Mouse (Mus musculus) neural tube, embryonic 11.5 days (tissue): ENCODE results near the gene Nme8. TPM values are rescaled to one million over a fixed set of nuclear protein-coding genes. Genes with fewer than 3 reads are reported as not detected.
A peak's percentile ranks its signal among the peaks of the same experiment; 100 is the strongest.

ENCODE experiments used
- ATAC-seq: fragments of 200-750 bp; cut with Nextera tagmentation; 2 replicates; pipeline ENCODE4 v1.8.0; 2017; ENCODE audit warnings: moderate number of reproducible peaks, mild to moderate bottlenecking, moderate TSS enrichment, moderate library complexity; ENCODE audit not compliant: insufficient read depth, low FRiP score, low TSS enrichment
- DNase-seq: peaks from one replicate; pipeline ENCODE4 v3.0.0-alpha.2; 2015; ENCODE audit warnings: low spot score
- H3K27ac ChIP-seq: fragments of 300-500 bp; sonication (generic); 2 replicates; pipeline ENCODE4 v1.5.1; 2014; ENCODE audit warnings: low read depth, mild to moderate bottlenecking, low read length
- H3K27me3 ChIP-seq: fragments of 300-500 bp; sonication (generic); 2 replicates; pipeline ENCODE4 v1.6.1; 2014; ENCODE audit warnings: mild to moderate bottlenecking, low read length, mixed read lengths; ENCODE audit not compliant: control insufficient read depth, insufficient read depth
- H3K36me3 ChIP-seq: fragments of 300-500 bp; sonication (generic); 2 replicates; pipeline ENCODE4 v1.6.1; 2014; ENCODE audit warnings: mild to moderate bottlenecking, low read length, moderate library complexity, mixed read lengths; ENCODE audit not compliant: control insufficient read depth, insufficient read depth
- H3K4me1 ChIP-seq: fragments of 300-500 bp; sonication (generic); 2 replicates; pipeline ENCODE4 v1.6.1; 2014; ENCODE audit warnings: low read length, mixed read lengths; ENCODE audit not compliant: control insufficient read depth, insufficient read depth
- H3K4me2 ChIP-seq: fragments of 300-500 bp; sonication (generic); 2 replicates; pipeline ENCODE4 v1.6.1; 2014; ENCODE audit warnings: low read depth, mild to moderate bottlenecking, moderate library complexity
- H3K4me3 ChIP-seq: fragments of 300-500 bp; sonication (generic); 2 replicates; pipeline ENCODE4 v1.5.1; 2014; ENCODE audit warnings: low read depth, low read length
- H3K9ac ChIP-seq: fragments of 300-500 bp; sonication (generic); 2 replicates; pipeline ENCODE4 v1.6.1; 2014; ENCODE audit warnings: mild to moderate bottlenecking, low read length
- H3K9me3 ChIP-seq: fragments of 300-500 bp; sonication (generic); 2 replicates; pipeline ENCODE4 v1.6.1; 2016; ENCODE audit warnings: low read length; ENCODE audit not compliant: control insufficient read depth
- WGBS: fragments of 180-500 bp; shearing (Covaris S2); extraction: QIAGEN DNeasy Blood & Tissue Kit; methylation state at CpG from one replicate; pipeline ENCODE4 v1.1.7; 2014; 5-methylcytosine and 5-hydroxymethylcytosine counted together
- polyA plus RNA-seq: library from polyadenylated mRNA; unstranded; fragments of >200 nt; fragmentation: Nextera tagmentation; extraction: Ambion mirVana; gene quantifications from 2 replicates; pipeline ENCODE4 v1.2.1, GENCODE M21; 2014

The Nme8 gene
- polyA plus RNA-seq, 1 experiment from 2014 or later = not detected

DNA sequence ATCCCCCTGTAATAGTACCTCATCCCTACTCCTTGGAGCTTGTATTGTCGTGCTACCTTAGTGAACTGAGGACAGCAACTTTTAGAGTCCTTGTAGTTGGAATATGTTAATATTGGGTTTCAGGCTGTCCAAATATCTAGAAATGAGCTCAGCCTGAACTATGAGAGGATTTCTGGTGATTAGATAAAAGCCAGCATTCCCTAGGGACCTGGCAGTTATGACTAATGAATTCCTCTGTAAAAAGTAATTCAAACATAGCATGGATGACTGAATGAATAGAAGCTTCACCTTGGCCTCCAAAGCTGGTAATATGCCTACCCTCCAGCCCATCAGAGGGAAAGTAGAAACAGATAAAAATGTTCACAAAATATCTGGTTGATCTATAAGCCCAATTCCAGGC, 71.1 kb downstream of the Nme8 start:
- 76% methylated on average over 1 of the region's 1 CpGs for WGBS
- Histone ChIP-seq H3K9ac (no peak overlapping the region), H3K4me3 (no peak overlapping the region), H3K27me3 (0 out of 2 replicates have a peak, but pooled peaks cover 8% of the 10 kb centered on the region), H3K4me1 (peaks cover 4% of the 10 kb centered on the region; the same call in 1 of the 2 replicates), H3K9me3 (no peaks in the 10 kb centered on the region), H3K27ac (no peak overlapping the region), H3K36me3 (no peaks in the 10 kb centered on the region), H3K4me2 (no peak overlapping the region)
- ATAC-seq (no peak), DNase-seq (no peak)

DNA sequence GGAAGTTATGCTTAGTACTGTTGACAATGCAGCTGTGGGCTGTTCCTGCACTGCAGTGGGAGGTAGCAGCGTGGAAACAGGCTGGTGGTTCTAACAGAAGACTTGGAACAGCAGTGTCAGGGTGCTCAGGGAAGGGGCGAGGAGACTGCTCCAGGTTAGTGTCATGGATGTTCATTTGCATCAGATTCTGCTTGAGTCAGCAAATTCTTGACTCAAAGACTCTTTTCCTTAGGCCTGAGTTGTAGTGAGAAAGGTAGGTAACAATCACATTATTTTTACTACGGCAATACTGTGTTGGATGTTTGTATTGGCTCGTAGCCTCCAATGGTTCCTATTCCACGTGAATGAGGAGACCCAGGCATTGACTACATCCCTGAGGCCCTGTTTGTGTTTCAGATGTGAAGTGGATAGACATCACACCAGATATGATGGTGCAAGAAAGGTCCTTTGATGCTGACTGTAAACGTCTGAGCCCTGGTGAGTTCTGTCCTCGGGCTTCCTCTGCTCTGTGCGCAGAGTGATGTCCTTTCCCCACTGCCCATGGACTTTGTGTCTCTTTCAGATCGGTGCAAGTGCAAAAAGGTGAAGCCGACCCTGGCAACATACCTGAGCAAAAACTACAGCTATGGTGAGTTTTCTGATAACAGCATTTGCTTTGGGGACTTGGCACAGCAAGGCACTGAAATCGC, 72.8 kb downstream of the Nme8 start:
- no peak overlapping the region for H3K9ac ChIP-seq
- ATAC-seq (no peak), DNase-seq (no peak)
- WGBS = 85% methylated on average over 11 of the region's 11 CpGs
- 0 out of 2 replicates have a peak, but pooled peaks cover 8% of the 10 kb centered on the region for H3K27me3 ChIP-seq
- peaks cover 4% of the 10 kb centered on the region; the same call in 1 of the 2 replicates for H3K4me1 ChIP-seq
- no peak overlapping the region for H3K4me3 ChIP-seq
- no peak overlapping the region for H3K27ac ChIP-seq
- no peak overlapping the region for H3K4me2 ChIP-seq
- H3K9me3 ChIP-seq = no peaks in the 10 kb centered on the region
- no peaks in the 10 kb centered on the region for H3K36me3 ChIP-seq

DNA sequence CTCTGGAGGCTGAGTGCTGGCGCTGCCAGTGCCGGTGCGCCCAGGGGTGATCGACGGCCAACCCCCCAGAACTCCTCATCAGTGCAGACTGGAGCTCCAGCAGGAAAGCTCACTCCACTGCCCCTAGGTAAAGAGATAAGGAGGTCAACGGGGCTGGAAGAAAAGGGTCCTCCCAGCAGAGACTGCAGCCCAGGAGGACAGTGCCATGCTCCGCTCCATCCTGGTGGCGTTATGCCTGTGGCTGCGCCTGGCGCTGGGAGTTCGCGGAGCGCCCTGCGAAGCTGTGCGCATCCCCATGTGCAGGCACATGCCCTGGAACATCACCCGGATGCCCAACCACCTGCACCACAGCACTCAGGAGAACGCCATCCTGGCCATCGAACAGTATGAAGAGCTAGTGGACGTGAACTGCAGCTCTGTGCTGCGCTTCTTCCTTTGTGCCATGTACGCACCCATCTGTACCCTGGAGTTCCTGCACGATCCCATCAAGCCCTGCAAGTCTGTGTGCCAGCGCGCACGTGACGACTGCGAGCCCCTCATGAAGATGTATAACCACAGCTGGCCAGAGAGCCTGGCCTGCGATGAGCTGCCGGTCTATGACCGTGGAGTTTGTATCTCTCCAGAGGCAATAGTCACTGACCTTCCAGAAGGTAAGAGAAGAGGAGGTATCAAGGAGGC, 74.2 kb downstream of the Nme8 start:
- Histone ChIP-seq H3K9me3 (no peaks in the 10 kb centered on the region), H3K27ac (no peak overlapping the region), H3K4me3 (peak overlapping the region; percentile 39), H3K36me3 (no peaks in the 10 kb centered on the region), H3K9ac (peak overlapping the region; percentile 33), H3K4me2 (peak overlapping the region; percentile 83), H3K4me1 (peaks cover 4% of the 10 kb centered on the region; the same call in 1 of the 2 replicates), H3K27me3 (0 out of 2 replicates have a peak, but pooled peaks cover 8% of the 10 kb centered on the region)
- 20% methylated on average over 30 of the region's 30 CpGs for WGBS
- no peak for DNase-seq
- peak; percentile 28 for ATAC-seq

DNA sequence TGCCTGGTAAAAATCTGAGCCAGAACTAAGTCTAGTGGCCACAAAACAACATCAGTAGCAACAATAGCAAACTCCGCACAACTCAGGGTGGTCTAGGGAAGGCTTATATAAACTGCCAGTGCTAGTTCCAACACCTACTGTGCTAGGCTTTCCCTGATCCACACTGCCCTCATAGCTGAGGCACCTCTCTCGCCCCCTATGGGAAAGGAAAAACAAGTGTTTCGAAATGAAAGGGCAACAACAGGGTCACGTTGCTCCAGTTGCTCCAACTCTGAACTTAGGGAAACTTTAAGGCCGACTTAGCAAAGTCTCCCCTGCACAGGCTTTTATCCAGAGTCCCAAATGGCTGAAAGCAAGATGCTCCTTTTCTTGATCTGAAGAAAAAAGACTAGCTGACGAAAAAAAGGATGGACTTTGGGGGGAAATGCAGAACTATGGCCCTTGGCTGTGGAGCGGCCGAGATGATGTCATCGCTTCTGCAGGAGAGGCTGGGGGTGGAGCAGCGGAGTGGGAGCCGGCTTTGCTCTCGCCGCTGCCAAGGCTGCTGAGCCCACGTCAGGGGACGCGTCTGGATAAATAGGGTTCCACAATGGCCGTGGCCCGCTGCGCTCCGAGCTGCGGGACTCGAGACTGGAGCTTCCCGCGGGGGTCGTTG, 74.9 kb downstream of the Nme8 start, which contains the start of gene Sfrp4:
Gene Sfrp4, plus strand, starts transcription at position 532 of the 655 bp plus-strand sequence.
- Histone ChIP-seq H3K4me3 (peak within 1 kb of the TSS; percentile 39), H3K27me3 (0 out of 2 replicates have a peak, but pooled peaks cover 8% of the 10 kb centered on the region), H3K4me1 (peaks cover 4% of the 10 kb centered on the region; the same call in 1 of the 2 replicates), H3K9ac (peak within 1 kb of the TSS; percentile 33), H3K27ac (no peak within 1 kb of the TSS), H3K9me3 (no peaks in the 10 kb centered on the region), H3K36me3 (no peaks in the 10 kb centered on the region), H3K4me2 (peak within 1 kb of the TSS; percentile 83)
- ATAC-seq = peak; percentile 65
- DNase-seq = peak; percentile 65
- 3% methylated on average over 25 of the region's 25 CpGs for WGBS

DNA sequence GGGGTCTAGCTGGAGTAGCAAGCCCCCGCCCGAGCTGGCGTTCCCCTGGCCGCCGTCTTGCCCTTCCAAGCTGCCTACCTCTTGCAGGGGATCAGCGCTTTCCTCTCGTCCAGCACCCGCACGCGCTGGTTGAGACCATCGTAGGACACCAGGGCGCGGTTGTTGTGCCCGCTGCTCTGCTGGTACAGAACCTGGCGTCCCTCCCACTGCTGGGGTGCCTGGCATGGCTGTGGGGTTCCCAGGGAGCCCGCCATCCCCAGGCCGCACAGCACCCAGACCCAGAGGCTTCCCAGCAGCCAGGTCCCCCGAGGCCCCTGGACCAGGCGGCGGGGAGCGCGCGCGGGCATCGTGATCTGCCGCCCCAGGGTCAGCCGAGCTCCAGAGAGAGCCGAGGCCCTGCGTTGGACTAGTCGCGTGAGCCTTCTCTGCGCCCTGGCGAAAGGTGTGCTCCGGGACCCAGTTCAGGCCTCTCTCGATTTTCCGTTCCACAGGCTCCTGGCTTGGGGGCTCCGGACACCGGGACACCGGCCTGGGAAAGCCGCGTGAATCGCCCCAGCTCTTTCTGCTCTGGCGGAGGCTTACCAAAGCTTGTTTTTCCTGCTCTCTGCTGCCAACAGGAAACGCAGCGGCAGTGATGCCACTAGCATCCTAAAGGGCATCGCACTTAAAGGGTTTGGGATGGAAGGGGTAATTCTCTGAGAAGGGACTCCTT, 78.2 kb downstream of the Nme8 start, which contains the start of gene Epdr1:
Gene Epdr1, minus strand, starts transcription at position 712 of the 712 bp plus-strand sequence.
- 0 out of 2 replicates have a peak, but pooled peaks cover 8% of the 10 kb centered on the region for H3K27me3 ChIP-seq
- under 1% methylated on average over 46 of the region's 46 CpGs for WGBS

DNA sequence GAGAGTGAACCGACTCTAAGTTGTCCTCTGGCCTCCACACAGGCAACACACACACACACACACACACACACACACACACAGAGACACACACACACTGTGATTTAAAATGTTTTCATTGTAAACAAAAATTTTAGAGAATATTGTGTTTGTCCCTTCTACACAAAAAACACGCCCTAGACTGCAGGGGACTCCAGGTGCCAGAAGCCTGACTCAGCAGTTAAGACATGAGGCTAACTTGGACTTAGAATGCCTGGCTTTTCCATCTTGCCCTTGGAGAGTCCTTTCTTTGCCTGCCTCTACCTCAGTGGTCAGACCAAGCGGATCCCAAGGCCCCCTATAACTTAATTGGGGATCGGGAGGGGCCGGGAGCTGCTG, 78.8 kb downstream of the Nme8 start:
- WGBS = 8% methylated on average over 5 of the region's 5 CpGs

More for the DNA sequence above, 78.2 kb downstream of the Nme8 start, which contains the start of gene Epdr1:
- Histone ChIP-seq H3K27ac (peak within 1 kb of the TSS; percentile 49; the same call in 1 of the 2 replicates), H3K4me3 (peak within 1 kb of the TSS; percentile 75), H3K9ac (peak within 1 kb of the TSS; percentile 92), H3K4me2 (peak within 1 kb of the TSS; percentile 90), H3K4me1 (peaks cover 4% of the 10 kb centered on the region; the same call in 1 of the 2 replicates), H3K36me3 (no peaks in the 10 kb centered on the region), H3K9me3 (no peaks in the 10 kb centered on the region)
- DNase-seq (peak; percentile 81), ATAC-seq (peak; percentile 78)

DNA sequence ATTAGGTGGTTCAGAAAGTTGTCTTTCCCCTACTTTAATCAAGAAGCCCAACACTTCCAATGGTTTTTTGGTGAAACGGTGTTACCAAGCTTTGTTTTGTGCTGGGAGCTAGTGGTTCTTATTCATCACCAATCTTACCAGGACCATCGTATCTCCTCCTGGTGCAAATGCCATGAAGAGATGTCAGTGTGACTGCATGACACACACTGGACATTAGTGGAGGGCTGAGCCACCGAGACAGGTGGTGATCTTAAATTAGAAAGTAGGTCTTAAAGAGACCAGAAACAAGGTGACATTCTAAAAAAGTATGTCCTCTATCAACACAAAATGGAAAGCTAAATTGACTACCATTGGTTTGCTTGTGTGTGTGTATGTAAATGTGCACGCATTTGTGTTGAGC, 79.5 kb downstream of the Nme8 start:
- H3K4me2 ChIP-seq = no peak overlapping the region

More for the DNA sequence above, 78.8 kb downstream of the Nme8 start:
- H3K9me3 ChIP-seq = no peaks in the 10 kb centered on the region
- peaks cover 4% of the 10 kb centered on the region; the same call in 1 of the 2 replicates for H3K4me1 ChIP-seq
- H3K4me2 ChIP-seq = peak overlapping the region; percentile 90
- peak; percentile 50 for ATAC-seq
- H3K27ac ChIP-seq = no peak overlapping the region
- H3K9ac ChIP-seq = peak overlapping the region; percentile 92
- H3K27me3 ChIP-seq = 0 out of 2 replicates have a peak, but pooled peaks cover 6% of the 10 kb centered on the region
- H3K36me3 ChIP-seq = no peaks in the 10 kb centered on the region
- peak overlapping the region; percentile 75 for H3K4me3 ChIP-seq
- DNase-seq = no peak

DNA sequence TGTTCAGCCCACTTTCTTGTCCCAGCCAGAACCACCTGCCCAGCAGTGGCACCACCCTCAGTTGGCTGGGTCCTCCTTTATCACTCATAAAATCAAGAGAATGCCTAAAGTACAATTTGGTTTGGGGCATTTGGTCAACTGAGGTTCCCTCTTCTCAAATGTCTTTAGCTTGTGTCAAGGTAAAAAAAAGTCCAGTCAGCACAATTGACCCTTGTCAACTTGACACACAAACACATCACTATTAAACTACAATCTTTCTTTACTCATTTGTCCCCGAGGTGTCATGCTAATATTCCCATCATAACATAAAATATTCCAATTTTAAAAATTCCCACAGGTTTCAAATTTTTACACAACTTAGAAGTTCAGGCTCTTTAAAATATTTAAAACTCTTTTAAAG, 83.3 kb downstream of the Nme8 start:
- Histone ChIP-seq H3K27ac (no peak overlapping the region), H3K4me2 (no peak overlapping the region), H3K27me3 (no peaks in the 10 kb centered on the region), H3K36me3 (no peaks in the 10 kb centered on the region), H3K4me3 (no peak overlapping the region), H3K9ac (no peak overlapping the region), H3K4me1 (0 out of 2 replicates have a peak, but pooled peaks cover 3% of the 10 kb centered on the region), H3K9me3 (no peaks in the 10 kb centered on the region)
- 98% methylated on average over 1 of the region's 1 CpGs for WGBS
- ATAC-seq = no peak
- no peak for DNase-seq

More for the DNA sequence above, 79.5 kb downstream of the Nme8 start:
- H3K27ac ChIP-seq = no peak overlapping the region
- peaks cover 4% of the 10 kb centered on the region; the same call in 1 of the 2 replicates for H3K4me1 ChIP-seq
- 92% methylated on average over 4 of the region's 4 CpGs for WGBS
- no peak for DNase-seq
- H3K4me3 ChIP-seq = no peak overlapping the region
- no peak for ATAC-seq
- H3K36me3 ChIP-seq = no peaks in the 10 kb centered on the region
- no peak overlapping the region for H3K9ac ChIP-seq
- H3K27me3 ChIP-seq = no peaks in the 10 kb centered on the region
- H3K9me3 ChIP-seq = no peaks in the 10 kb centered on the region
